Mouse (Mus musculus): ENCODE data around the gene Slc39a9. TPM values are rescaled to one million over a fixed set of nuclear protein-coding genes. Genes with fewer than 3 reads are reported as not detected.

The Slc39a9 gene
- total RNA-seq (2014; rRNA removed; ENCODE audit: low replicate concordance) (15.6 and 24.8 TPM in 2 replicates), polyA plus RNA-seq (2015; fragmentation: Nextera tagmentation; extraction: Ambion mirVana) (10.3 and 11.4 TPM in 2 replicates)

- peak; percentile 96 for DNase-seq (ENCODE audit: low spot score)
- no peaks in the 10 kb centered on the region for H3K27me3 ChIP-seq (ENCODE audit: control insufficient read depth, insufficient read depth, low read length)
- peak within 1 kb of the TSS; percentile 86 for H3K4me3 ChIP-seq (ENCODE audit: low read depth, low read length)
- peaks cover 32% of the 10 kb centered on the region for H3K4me1 ChIP-seq (ENCODE audit: control insufficient read depth, insufficient read depth)
- peak; percentile 96 for ATAC-seq (ENCODE audit: insufficient read depth, low read depth)
- H3K36me3 ChIP-seq (replicated peaks; ENCODE audit: control insufficient read depth, insufficient read depth, low read length) = peaks cover 28% of the 10 kb centered on the region
- H3K27ac ChIP-seq (ENCODE audit: low read depth) = peak within 1 kb of the TSS; percentile 89
- TF ChIP-seq CTCF (IDR thresholded peaks at IDR 0.05; ENCODE audit: low read depth) (no peak; the same call in 1 of the 2 replicates), EP300 (IDR thresholded peaks at IDR 0.05; ENCODE audit: low read depth) (peak; percentile 92)
- no peaks in the 10 kb centered on the region for H3K9me3 ChIP-seq (replicated peaks; ENCODE audit: control insufficient read depth, low read length)
- H3K4me2 ChIP-seq (ENCODE audit: low read depth, low read length) = peak within 1 kb of the TSS; percentile 96
- H3K9ac ChIP-seq (replicated peaks; ENCODE audit: low read depth, low read length) = peak within 1 kb of the TSS; percentile 92
- under 1% methylated on average over 50 of the region's 50 CpGs for WGBS
Measured at GRCm38 (mm10) chr12:80643693-80644505, at the start of gene Slc39a9, which contains the start of gene Erh. Gene Slc39a9, plus strand, starts transcription at chr12:80643883. Gene Erh, minus strand, starts transcription at chr12:80644341.

GRCm38 (mm10) chr12:80594141-80594540, 49.5 kb upstream of the Slc39a9 start:
- no peak overlapping the region for H3K4me2 ChIP-seq (ENCODE audit: low read depth, low read length)
- DNase-seq (ENCODE audit: low spot score) (no peak), ATAC-seq (ENCODE audit: insufficient read depth, low read depth) (peak; percentile 36; the same call in 1 of the 2 replicates)
- no peak overlapping the region for H3K4me3 ChIP-seq (ENCODE audit: low read depth, low read length)
- H3K27ac ChIP-seq (ENCODE audit: low read depth) = no peak overlapping the region
- peaks cover 16% of the 10 kb centered on the region for H3K4me1 ChIP-seq (ENCODE audit: control insufficient read depth, insufficient read depth)
- no peaks in the 10 kb centered on the region for H3K9me3 ChIP-seq (replicated peaks; ENCODE audit: control insufficient read depth, low read length)
- 38% methylated on average over 4 of the region's 4 CpGs for WGBS
- TF ChIP-seq EP300 (IDR thresholded peaks at IDR 0.05; ENCODE audit: low read depth) = no peak
- TF ChIP-seq CTCF (IDR thresholded peaks at IDR 0.05; ENCODE audit: low read depth) = no peak
- H3K9ac ChIP-seq (replicated peaks; ENCODE audit: low read depth, low read length) = no peak overlapping the region
- no peaks in the 10 kb centered on the region for H3K36me3 ChIP-seq (replicated peaks; ENCODE audit: control insufficient read depth, insufficient read depth, low read length)
- H3K27me3 ChIP-seq (ENCODE audit: control insufficient read depth, insufficient read depth, low read length) = no peaks in the 10 kb centered on the region

- WGBS = 89% methylated on average over 4 of the region's 4 CpGs
Measured at GRCm38 (mm10) chr12:80594781-80595180, 48.9 kb upstream of the Slc39a9 start.

GRCm38 (mm10) chr12:80595566-80595965, 48.1 kb upstream of the Slc39a9 start:
- no peak for TF ChIP-seq EP300 (IDR thresholded peaks at IDR 0.05; ENCODE audit: low read depth)
- TF ChIP-seq CTCF (IDR thresholded peaks at IDR 0.05; ENCODE audit: low read depth) = no peak
- Histone ChIP-seq H3K4me3 (ENCODE audit: low read depth, low read length) (no peak overlapping the region), H3K27ac (ENCODE audit: low read depth) (no peak overlapping the region), H3K4me2 (ENCODE audit: low read depth, low read length) (no peak overlapping the region), H3K4me1 (ENCODE audit: control insufficient read depth, insufficient read depth) (peaks cover 27% of the 10 kb centered on the region), H3K27me3 (ENCODE audit: control insufficient read depth, insufficient read depth, low read length) (no peaks in the 10 kb centered on the region), H3K9me3 (replicated peaks; ENCODE audit: control insufficient read depth, low read length) (no peaks in the 10 kb centered on the region), H3K9ac (replicated peaks; ENCODE audit: low read depth, low read length) (no peak overlapping the region), H3K36me3 (replicated peaks; ENCODE audit: control insufficient read depth, insufficient read depth, low read length) (no peaks in the 10 kb centered on the region)
- 86% methylated on average over 4 of the region's 4 CpGs for WGBS
- ATAC-seq (ENCODE audit: insufficient read depth, low read depth) (no peak), DNase-seq (ENCODE audit: low spot score) (no peak)

More at GRCm38 (mm10) chr12:80594781-80595180, 48.9 kb upstream of the Slc39a9 start:
- TF ChIP-seq CTCF (IDR thresholded peaks at IDR 0.05; ENCODE audit: low read depth) (no peak), EP300 (IDR thresholded peaks at IDR 0.05; ENCODE audit: low read depth) (no peak)
- peaks cover 21% of the 10 kb centered on the region for H3K4me1 ChIP-seq (ENCODE audit: control insufficient read depth, insufficient read depth)
- no peak overlapping the region for H3K4me3 ChIP-seq (ENCODE audit: low read depth, low read length)
- no peaks in the 10 kb centered on the region for H3K36me3 ChIP-seq (replicated peaks; ENCODE audit: control insufficient read depth, insufficient read depth, low read length)
- no peaks in the 10 kb centered on the region for H3K27me3 ChIP-seq (ENCODE audit: control insufficient read depth, insufficient read depth, low read length)
- ATAC-seq (ENCODE audit: insufficient read depth, low read depth) = no peak
- no peak overlapping the region for H3K27ac ChIP-seq (ENCODE audit: low read depth)
- no peak overlapping the region for H3K4me2 ChIP-seq (ENCODE audit: low read depth, low read length)
- no peak overlapping the region for H3K9ac ChIP-seq (replicated peaks; ENCODE audit: low read depth, low read length)
- H3K9me3 ChIP-seq (replicated peaks; ENCODE audit: control insufficient read depth, low read length) = no peaks in the 10 kb centered on the region
- DNase-seq (ENCODE audit: low spot score) = no peak

GRCm38 (mm10) chr12:80595968-80596367, 47.7 kb upstream of the Slc39a9 start:
- 82% methylated on average over 4 of the region's 4 CpGs for WGBS
- H3K36me3 ChIP-seq (replicated peaks; ENCODE audit: control insufficient read depth, insufficient read depth, low read length) = no peaks in the 10 kb centered on the region
- H3K4me2 ChIP-seq (ENCODE audit: low read depth, low read length) = no peak overlapping the region
- no peak overlapping the region for H3K27ac ChIP-seq (ENCODE audit: low read depth)
- H3K9ac ChIP-seq (replicated peaks; ENCODE audit: low read depth, low read length) = no peak overlapping the region
- TF ChIP-seq EP300 (IDR thresholded peaks at IDR 0.05; ENCODE audit: low read depth) (no peak), CTCF (IDR thresholded peaks at IDR 0.05; ENCODE audit: low read depth) (no peak)
- no peak for ATAC-seq (ENCODE audit: insufficient read depth, low read depth)
- no peaks in the 10 kb centered on the region for H3K27me3 ChIP-seq (ENCODE audit: control insufficient read depth, insufficient read depth, low read length)
- DNase-seq (ENCODE audit: low spot score) = no peak
- H3K4me3 ChIP-seq (ENCODE audit: low read depth, low read length) = no peak overlapping the region
- H3K9me3 ChIP-seq (replicated peaks; ENCODE audit: control insufficient read depth, low read length) = no peaks in the 10 kb centered on the region
- H3K4me1 ChIP-seq (ENCODE audit: control insufficient read depth, insufficient read depth) = peaks cover 31% of the 10 kb centered on the region

Data from heart, postnatal 0 days (tissue).